Mouse (Mus musculus) frontal cortex, postnatal 36 days (tissue): ENCODE results near the gene Eif5a.
A peak's percentile ranks its signal among the peaks of the same experiment; 100 is the strongest.

Experiments used
- DNase-seq, 2 experiments: peaks; one replicate each; pipeline ENCODE4 v3.0.0; 2022; ENCODE audit warnings: low spot score in 2 of 2

Gene Eif5a

DNA sequence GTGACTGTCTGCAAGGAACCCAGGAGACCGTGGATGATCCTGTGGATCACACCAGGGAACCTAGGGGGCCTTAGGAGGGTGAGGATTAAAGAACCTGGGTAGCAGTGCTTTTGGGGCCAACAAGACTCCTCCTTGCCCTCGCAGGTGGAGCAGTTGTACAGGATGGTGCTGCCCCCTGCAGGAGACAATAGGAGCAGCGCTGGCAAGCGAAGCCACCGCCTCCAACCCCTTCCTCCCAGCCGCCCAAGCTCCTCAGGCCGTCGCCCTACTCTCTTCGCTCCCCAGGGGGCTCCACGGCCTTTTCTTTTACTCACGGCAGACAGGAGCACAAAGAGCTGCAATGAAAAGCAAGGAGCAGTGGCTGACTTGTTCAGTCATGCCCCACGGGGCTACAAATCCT, 44.9 kb downstream of the Eif5a start:
- DNase-seq: peak; percentile 71 to 72

GRCm38 (mm10) chr11:69876186-69876585, 45.6 kb downstream of the Eif5a start:
- peak in 1 of 2 experiments; percentile 27 for DNase-seq

DNA sequence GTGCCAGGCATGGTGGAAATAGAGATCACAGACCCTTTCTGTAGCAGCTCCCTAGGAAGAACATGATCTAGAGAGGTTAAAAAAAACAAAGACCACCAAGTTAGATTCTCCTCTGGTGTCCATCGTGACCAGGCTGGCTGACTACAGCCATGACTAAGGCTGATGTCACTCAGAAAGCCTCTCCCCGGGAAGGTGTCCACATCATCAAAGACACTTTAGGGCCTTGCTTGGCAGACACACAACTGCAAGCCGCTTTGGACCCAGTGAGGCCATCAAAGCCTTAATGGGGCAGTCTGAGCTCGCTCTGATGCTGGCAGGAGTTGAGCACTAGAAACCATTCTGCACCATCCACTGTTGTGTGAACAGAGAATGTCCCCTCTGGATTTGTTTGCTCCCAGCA, 49.3 kb downstream of the Eif5a start:
- DNase-seq: no peak

DNA sequence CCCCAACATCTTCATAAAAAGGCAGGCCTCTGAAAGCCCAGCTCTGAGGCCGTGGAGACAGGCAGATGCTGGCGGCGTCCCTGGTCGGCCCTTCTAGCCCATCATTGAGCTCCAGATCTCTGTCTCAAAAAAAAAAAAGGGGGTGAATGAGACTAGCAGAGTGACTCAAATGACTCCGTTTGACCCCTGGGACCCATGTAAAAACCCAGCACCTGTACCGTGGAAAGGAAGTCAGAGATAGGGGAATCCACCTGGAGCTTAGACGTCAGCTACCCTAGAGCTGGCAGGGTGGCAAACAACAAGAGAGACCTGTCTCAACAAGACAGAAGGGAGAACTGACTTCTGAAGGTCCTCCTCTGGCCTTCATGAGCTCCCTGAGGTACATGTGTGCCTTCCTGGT, 49.9 kb downstream of the Eif5a start:
- no peak for DNase-seq

- no peak for DNase-seq
Observed at GRCm38 (mm10) chr11:69870289-69871069, 51.3 kb downstream of the Eif5a start.

- DNase-seq: no peak
Observed at GRCm38 (mm10) chr11:69867335-69867734, 54.4 kb downstream of the Eif5a start.
